Mouse (Mus musculus) inflammation-experienced regulatory T-cells, adult 6 months (primary cell): ENCODE data around the gene Plin3. TPM values are rescaled to one million over a fixed set of nuclear protein-coding genes. Genes with fewer than 3 reads are reported as not detected.

Experiments used
- ATAC-seq: one replicate; pipeline ENCODE4 v1.8.0; 2017
- polyA plus RNA-seq, 3 experiments: library from polyadenylated mRNA; unstranded; fragments of 100-300 nt; shearing (Covaris generic); gene quantifications; one replicate each; pipeline ENCODE4 v1.2.1; 2017

The Plin3 gene
- polyA plus RNA-seq, 3 experiments from 2014 or later: 25.6 to 28.7 (median 25.6) TPM

GRCm38 (mm10) chr17:56241541-56242401 is 50.9 kb downstream of the Plin3 start:
- peak; percentile 68 for ATAC-seq

GRCm38 (mm10) chr17:56233818-56234469 is 58.7 kb downstream of the Plin3 start:
- no peak for ATAC-seq

- no peak for ATAC-seq
Measured at GRCm38 (mm10) chr17:56233389-56233788, 59.3 kb downstream of the Plin3 start.

GRCm38 (mm10) chr17:56229943-56230342 is 62.7 kb downstream of the Plin3 start:
- no peak for ATAC-seq

Other genes starting within 250 kb of the Plin3 start
- gene Ubxn6, start 217.8 kb downstream of the Plin3 start, polyA plus RNA-seq: 10 to 100 TPM; 28.7 to 41.6 (median 34.2) TPM
- gene Hdgfl2, start 213.2 kb downstream of the Plin3 start, polyA plus RNA-seq: 10 to 100 TPM; 32.5 to 58.6 (median 40.3) TPM
- gene Plin4, start 183.1 kb downstream of the Plin3 start, polyA plus RNA-seq: under 1 TPM in 1 of 3 experiments, not detected in 2; 0.09 TPM
- under 1 TPM in 1 of 3 experiments, not detected in 2; 0.16 TPM for gene Plin5, start 175.3 kb downstream of the Plin3 start, polyA plus RNA-seq
- not detected for gene Lrg1, start 170.9 kb downstream of the Plin3 start, polyA plus RNA-seq
- gene Sema6b, start 152.5 kb downstream of the Plin3 start, polyA plus RNA-seq: under 1 TPM in 1 of 3 experiments, not detected in 2; 0.13 TPM
- gene Tnfaip8l1, start 130.4 kb downstream of the Plin3 start, polyA plus RNA-seq: 10 to 100 TPM; 29.8 to 39.7 (median 37.9) TPM
- 10 to 100 TPM; 53.3 to 65.6 (median 59.5) TPM for gene Mydgf, start 109.0 kb downstream of the Plin3 start, polyA plus RNA-seq
- 10 to 100 TPM; 13.6 to 17.5 (median 14.5) TPM for gene Dpp9, start 74.0 kb downstream of the Plin3 start, polyA plus RNA-seq
- gene Fem1a, start 36.1 kb downstream of the Plin3 start, polyA plus RNA-seq: 1 to 10 TPM; 4.9 to 6.2 (median 6.1) TPM
- gene Ticam1, start 16.1 kb downstream of the Plin3 start, polyA plus RNA-seq: 10 to 100 TPM in 1 of 3 experiments, 1 to 10 TPM in 2; 8.1 to 11.5 (median 8.7) TPM
- not detected for gene Arrdc5, start 7.4 kb upstream of the Plin3 start, polyA plus RNA-seq
- 10 to 100 TPM in 1 of 3 experiments, 1 to 10 TPM in 2; 7.1 to 60.4 (median 9.6) TPM for gene Uhrf1, start 10.4 kb upstream of the Plin3 start, polyA plus RNA-seq
- gene Kdm4b, start 33.2 kb upstream of the Plin3 start, polyA plus RNA-seq: 1 to 10 TPM; 3.2 to 8.4 (median 8.0) TPM
- gene Ptprs, start 183.6 kb upstream of the Plin3 start, polyA plus RNA-seq: 10 to 100 TPM in 1 of 3 experiments, 1 to 10 TPM in 2; 7.2 to 10.9 (median 8.8) TPM
- not detected for gene Znrf4, start 219.6 kb upstream of the Plin3 start, polyA plus RNA-seq